ENCODE assay signal across 9 mouse cellular contexts in genomic region chr16:92823381-92823862, GRCm38 (mm10). TPM values are rescaled to one million over a fixed set of nuclear protein-coding genes. Genes with fewer than 3 reads are reported as not detected.
DNase-seq lines count a peak whose midpoint lies in the region; ATAC-seq and TF ChIP-seq lines count a peak whose summit lies in the region.
"Had no signal": no experiment of that assay in that cellular context is flagged by ENCODE, and none has a peak within 500 bp of the region (broad histone marks: within the 10 kb centered on the region; RNA-seq: fewer than 3 reads in every experiment).

No protein-coding gene starts in this region.

- TF ChIP-seq CTCF in C2C12 (IDR thresholded peaks at IDR 0.05; ENCODE audit: control insufficient read depth, insufficient read depth, insufficient read length) = no peak

- H3K27me3 ChIP-seq in heart, embryonic 10.5 days (ENCODE audit: insufficient read depth, poor library complexity, severe bottlenecking) = peaks cover 93% of the 10 kb centered on the region
- no peaks in the 10 kb centered on the region for H3K27me3 ChIP-seq in C2C12 (ENCODE audit: control insufficient read depth, insufficient read depth, insufficient read length)
- H3K27me3 ChIP-seq in kidney, embryonic 16.5 days (ENCODE audit: insufficient read depth, low read length) = no peaks in the 10 kb centered on the region
- H3K27me3 ChIP-seq: hindbrain, embryonic 15.5 days had no signal

- no peak overlapping the region for H3K4me3 ChIP-seq in heart, embryonic 10.5 days
- H3K4me3 ChIP-seq in C2C12 (ENCODE audit: insufficient read depth, poor library complexity, severe bottlenecking) = no peak overlapping the region
- no peak overlapping the region for H3K4me3 ChIP-seq in kidney, embryonic 16.5 days (ENCODE audit: low read length)
- H3K4me3 ChIP-seq: hindbrain, embryonic 15.5 days had no signal

- H3K79me3 ChIP-seq in C2C12 (ENCODE audit: low read depth) = peaks cover 61% of the 10 kb centered on the region

- no peak overlapping the region for H3K9ac ChIP-seq in kidney, embryonic 16.5 days (replicated peaks; ENCODE audit: low read length)
- H3K9ac ChIP-seq: hindbrain, embryonic 15.5 days had no signal

- H3K27ac ChIP-seq in heart, embryonic 10.5 days = no peak overlapping the region
- H3K27ac ChIP-seq in kidney, embryonic 16.5 days (ENCODE audit: low read length) = no peak overlapping the region
- H3K27ac ChIP-seq: hindbrain, embryonic 15.5 days had no signal

- intact Hi-C loops in heart, postnatal 14 days (cut with DNase I) = no loop called here

- WGBS in heart, embryonic 10.5 days = 47% methylated on average over 5 of the region's 5 CpGs
- WGBS in kidney, embryonic 16.5 days = 52% methylated on average over 5 of the region's 5 CpGs

- H3K4me2 ChIP-seq in kidney, embryonic 16.5 days (replicated peaks; ENCODE audit: low read depth, low read length) = no peak overlapping the region
- H3K4me2 ChIP-seq: hindbrain, embryonic 15.5 days had no signal

- H3ac ChIP-seq in C2C12 (ENCODE audit: control insufficient read depth, insufficient read length, low read depth) = peak overlapping the region; percentile 30

- H3K79me2 ChIP-seq in C2C12 (ENCODE audit: control insufficient read depth, insufficient read depth) = peaks cover 72% of the 10 kb centered on the region

- no peak for ATAC-seq in kidney, embryonic 16.5 days (ENCODE audit: low FRiP score, low TSS enrichment)

- DNase-seq in heart, postnatal 14 days = peak; percentile 24 to 35
- DNase-seq in heart, embryonic 10.5 days (ENCODE audit: low spot score) = no peak
- DNase-seq in adrenal gland, postnatal 14 days = peak; percentile 43
- DNase-seq in induced T-regulatory cell, adult 2 months (ENCODE audit: low read depth) = peak; percentile 69
- DNase-seq in ovary, adult 18-20 months (ENCODE audit: low spot score) = no peak
- DNase-seq in left cerebral cortex, adult 9 months (ENCODE audit: low spot score in 2 of 2) = no peak

- H3K36me3 ChIP-seq in heart, embryonic 10.5 days = no peaks in the 10 kb centered on the region
- peaks cover 32% of the 10 kb centered on the region for H3K36me3 ChIP-seq in C2C12 (ENCODE audit: control insufficient read depth, insufficient read depth)
- H3K36me3 ChIP-seq in kidney, embryonic 16.5 days (ENCODE audit: insufficient read depth, low read length) = no peaks in the 10 kb centered on the region
- H3K36me3 ChIP-seq: hindbrain, embryonic 15.5 days had no signal

- no peaks in the 10 kb centered on the region for H3K9me3 ChIP-seq in heart, embryonic 10.5 days
- no peaks in the 10 kb centered on the region for H3K9me3 ChIP-seq in kidney, embryonic 16.5 days (ENCODE audit: low read length)
- H3K9me3 ChIP-seq: hindbrain, embryonic 15.5 days had no signal

- peaks cover 29% of the 10 kb centered on the region for H3K4me1 ChIP-seq in heart, embryonic 10.5 days
- peaks cover 9% of the 10 kb centered on the region; the same call in 1 of the 2 replicates for H3K4me1 ChIP-seq in kidney, embryonic 16.5 days (ENCODE audit: insufficient read depth, low read length)

TF ChIP-seq in C2C12, 6 proteins besides CTCF, POLR2A, EP300 and RAD21:
- TF ChIP-seq CEBPB (IDR thresholded peaks at IDR 0.05; ENCODE audit: low read depth) (no peak), MAX (IDR thresholded peaks at IDR 0.05) (peak; percentile 66), MYOG (IDR thresholded peaks at IDR 0.05; ENCODE audit: control insufficient read depth, extremely low read depth, insufficient read length) (no peak), USF1 (IDR thresholded peaks at IDR 0.05; ENCODE audit: low read depth) (no peak), FOSL1 (IDR thresholded peaks at IDR 0.05; ENCODE audit: insufficient read depth, low read length, poor library complexity, severe bottlenecking) (peak; percentile 88), MYOD1 (IDR thresholded peaks at IDR 0.05; ENCODE audit: control insufficient read depth, insufficient read length, low read depth) (peak; percentile 77)

RNA-seq across cellular contexts. Expression of gene Runx1, which starts 2.5 kb away (rescaled TPM):
- 1 to 10 TPM; 2.4 to 4.9 TPM for total RNA-seq in heart, postnatal 14 days (2021)
- polyA plus RNA-seq in heart, embryonic 10.5 days (2016; fragmentation: Nextera tagmentation; extraction: Ambion mirVana) = 1.0 and 2.5 TPM in 2 replicates
- 28.8 TPM for polyA plus RNA-seq in C2C12 (2012; fragmentation: generic; extraction: Trizol)
- 4.7 and 9.5 TPM in 2 replicates for total RNA-seq in adrenal gland, postnatal 14 days (2021)
- 1.6 TPM in 2 replicates for polyA plus RNA-seq in kidney, embryonic 16.5 days (2015; fragmentation: Nextera tagmentation; extraction: Ambion mirVana)

Comparison
In these comparisons a context has a peak if more than half of its experiments do, and no peak if none do; other contexts are left out.
1. DNase-seq: peak in heart, postnatal 14 days (2 of 2), adrenal gland, postnatal 14 days (single experiment) and induced T-regulatory cell, adult 2 months (single experiment); none in heart, embryonic 10.5 days (single experiment), ovary, adult 18-20 months (single experiment) and left cerebral cortex, adult 9 months (0 of 2).